Mouse (Mus musculus): ENCODE data around the gene Cd46. TPM values are rescaled to one million over a fixed set of nuclear protein-coding genes. Genes with fewer than 3 reads are reported as not detected.

Cd46 gene
- polyA plus RNA-seq, 1 experiment from 2014 or later, result 1.0 TPM

DNA sequence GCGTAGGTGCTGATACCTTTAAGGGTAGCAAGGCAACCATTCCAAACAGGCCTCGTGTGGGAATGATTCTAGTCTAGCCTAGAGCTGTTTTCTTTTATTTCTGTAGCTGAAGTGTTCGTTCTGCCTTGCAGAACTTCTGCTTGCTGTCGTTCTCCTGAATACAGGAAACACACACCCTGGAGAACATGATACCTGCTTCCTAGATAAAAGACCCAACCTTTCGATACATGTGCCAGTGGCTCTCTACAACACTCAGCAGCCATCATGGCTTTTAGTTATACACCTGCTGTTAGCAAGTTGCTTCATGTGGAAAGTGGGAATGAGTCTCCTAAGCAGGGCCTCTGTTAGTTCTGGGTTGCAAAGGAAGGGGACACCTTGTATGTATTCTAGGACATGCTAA, 97.8 kb downstream of the Cd46 start:
- ATAC-seq (ENCODE audit: extremely low read depth, insufficient number of reproducible peaks, low FRiP score, low TSS enrichment), result no peak
- Histone ChIP-seq H3K4me3 (no peak overlapping the region), H3K9ac (no peak overlapping the region), H3K9me3 (no peaks in the 10 kb centered on the region), H3K27ac (replicated peaks) (no peak overlapping the region), H3K4me1 (peaks cover 23% of the 10 kb centered on the region), H3K27me3 (replicated peaks) (no peaks in the 10 kb centered on the region), H3K4me2 (no peak overlapping the region), H3K36me3 (no peaks in the 10 kb centered on the region)
- 63% methylated on average over 5 of the region's 5 CpGs for WGBS

DNA sequence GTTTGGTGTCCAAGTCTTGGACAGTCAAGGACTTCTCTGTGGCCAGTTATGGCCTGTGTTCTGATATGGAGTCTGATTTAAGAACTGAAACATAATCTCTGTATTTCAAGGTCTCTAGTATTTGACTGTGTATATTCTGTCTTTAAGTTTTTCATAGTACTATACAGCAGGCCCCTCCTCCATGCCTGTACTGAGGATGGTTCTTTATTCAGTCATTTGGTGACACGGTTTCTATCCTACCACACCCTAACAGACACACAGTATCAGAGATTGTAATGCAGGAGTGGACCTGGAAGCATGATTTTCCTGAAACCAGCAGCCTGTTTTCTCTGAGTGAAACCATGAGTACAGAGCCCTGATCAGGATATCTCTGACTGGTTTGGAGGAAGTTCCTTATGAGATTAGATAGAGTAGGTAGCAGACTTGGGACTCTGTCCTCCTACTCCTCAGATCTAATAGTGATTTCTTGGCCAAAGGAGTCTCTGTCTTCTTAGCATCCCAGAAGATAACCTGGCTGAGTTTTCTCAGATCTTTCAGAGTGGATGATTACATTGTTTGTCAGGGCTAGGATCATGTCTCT, 98.5 kb downstream of the Cd46 start:
- 51% methylated on average over 1 of the region's 1 CpGs for WGBS
- Histone ChIP-seq H3K9ac (no peak overlapping the region), H3K4me1 (peaks cover 23% of the 10 kb centered on the region), H3K9me3 (no peaks in the 10 kb centered on the region), H3K36me3 (no peaks in the 10 kb centered on the region), H3K27me3 (replicated peaks) (no peaks in the 10 kb centered on the region), H3K4me2 (no peak overlapping the region), H3K4me3 (no peak overlapping the region), H3K27ac (replicated peaks) (no peak overlapping the region)
- ATAC-seq (ENCODE audit: extremely low read depth, insufficient number of reproducible peaks, low FRiP score, low TSS enrichment), result no peak

DNA sequence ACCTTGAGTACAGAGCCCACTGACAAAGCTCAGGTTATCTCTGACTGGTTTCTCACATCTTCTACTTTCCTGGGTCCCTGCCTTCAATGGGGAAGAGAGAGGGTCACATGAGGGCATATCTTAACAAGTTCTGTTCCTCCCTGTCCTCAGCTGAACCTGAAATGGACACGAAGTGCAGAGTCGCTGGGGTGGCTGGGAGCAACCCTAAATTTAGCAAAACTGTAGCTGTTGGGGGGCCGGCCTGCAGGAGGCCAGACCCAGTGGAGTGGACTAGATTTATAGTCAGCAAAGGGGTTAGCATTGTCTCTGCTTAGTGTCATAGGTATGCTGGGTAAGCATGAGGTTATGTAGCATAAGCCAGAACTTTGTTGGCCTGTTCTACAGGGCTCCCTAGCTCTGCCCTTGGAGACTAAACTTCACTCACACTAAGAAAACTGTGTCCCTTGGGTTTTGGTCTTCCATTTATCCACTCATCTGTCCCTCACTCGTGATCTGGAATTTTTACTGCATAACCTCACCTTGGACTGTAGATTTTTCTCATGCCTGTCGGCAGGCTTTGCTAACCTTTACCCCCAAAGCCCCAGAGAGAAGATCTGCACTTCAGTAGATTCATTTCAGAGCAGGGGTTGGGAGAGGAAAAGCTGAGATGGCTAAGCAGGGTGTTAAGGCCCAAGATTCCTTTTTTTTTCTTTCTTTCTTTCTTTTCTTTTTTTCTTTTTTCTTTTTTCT, 99.3 kb downstream of the Cd46 start:
- ATAC-seq (ENCODE audit: extremely low read depth, insufficient number of reproducible peaks, low FRiP score, low TSS enrichment), result no peak
- Histone ChIP-seq H3K27me3 (replicated peaks) (no peaks in the 10 kb centered on the region), H3K4me1 (peaks cover 23% of the 10 kb centered on the region), H3K36me3 (no peaks in the 10 kb centered on the region), H3K4me3 (no peak overlapping the region), H3K9ac (no peak overlapping the region), H3K27ac (replicated peaks) (no peak overlapping the region), H3K4me2 (no peak overlapping the region), H3K9me3 (no peaks in the 10 kb centered on the region)
- 25% methylated on average over 5 of the region's 5 CpGs for WGBS

DNA sequence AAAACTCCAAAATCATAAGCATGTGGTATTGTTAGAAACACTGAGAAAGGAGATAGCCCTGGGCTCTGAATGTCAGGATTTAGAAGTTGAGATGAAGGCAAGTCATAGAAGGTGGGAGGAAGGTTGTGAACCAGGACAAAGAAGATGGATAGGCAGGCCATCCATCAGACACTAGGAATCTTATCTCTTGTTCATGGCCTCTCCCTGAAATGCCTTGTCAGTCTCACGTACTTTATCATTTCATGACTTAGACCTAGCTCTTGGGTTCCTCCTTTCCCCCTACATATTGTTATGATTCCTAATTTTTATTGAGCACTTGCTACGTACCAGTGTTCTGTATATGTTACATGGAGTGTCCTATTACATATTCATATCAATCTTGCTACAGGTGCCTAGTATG, 100.4 kb downstream of the Cd46 start:
- H3K4me1 ChIP-seq, result peaks cover 23% of the 10 kb centered on the region
- H3K9ac ChIP-seq, result no peak overlapping the region
- no peak for ATAC-seq (ENCODE audit: extremely low read depth, insufficient number of reproducible peaks, low FRiP score, low TSS enrichment)
- no peak overlapping the region for H3K27ac ChIP-seq (replicated peaks)
- H3K36me3 ChIP-seq, result no peaks in the 10 kb centered on the region
- no peak overlapping the region for H3K4me2 ChIP-seq
- H3K4me3 ChIP-seq, result no peak overlapping the region
- 66% methylated on average over 2 of the region's 2 CpGs for WGBS
- H3K9me3 ChIP-seq, result no peaks in the 10 kb centered on the region
- H3K27me3 ChIP-seq (replicated peaks), result no peaks in the 10 kb centered on the region

DNA sequence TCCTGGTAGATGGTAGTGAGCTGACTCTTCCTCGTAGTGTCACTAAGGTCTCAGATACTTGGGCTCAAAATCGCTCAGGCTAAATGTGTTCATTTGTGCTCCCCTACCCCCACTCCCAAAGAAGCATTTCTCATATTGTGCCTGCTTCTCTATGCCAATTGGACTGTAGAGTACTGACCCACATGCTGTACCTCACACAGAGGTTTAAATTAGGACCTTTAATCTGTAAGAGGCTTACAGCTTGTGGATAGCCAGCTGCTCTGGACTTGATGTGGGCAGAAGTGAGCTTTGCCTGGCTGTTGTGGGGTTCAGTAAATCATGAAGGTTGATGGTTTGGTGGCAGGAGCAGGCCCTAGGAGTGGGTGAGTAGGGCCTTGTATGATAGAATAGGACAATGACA, 101.1 kb downstream of the Cd46 start:
- Histone ChIP-seq H3K36me3 (no peaks in the 10 kb centered on the region), H3K27me3 (replicated peaks) (no peaks in the 10 kb centered on the region), H3K4me3 (no peak overlapping the region), H3K27ac (replicated peaks) (no peak overlapping the region), H3K4me1 (peaks cover 23% of the 10 kb centered on the region), H3K4me2 (no peak overlapping the region), H3K9me3 (no peaks in the 10 kb centered on the region), H3K9ac (no peak overlapping the region)
- 74% methylated on average over 2 of the region's 2 CpGs for WGBS
- ATAC-seq (ENCODE audit: extremely low read depth, insufficient number of reproducible peaks, low FRiP score, low TSS enrichment), result no peak

DNA sequence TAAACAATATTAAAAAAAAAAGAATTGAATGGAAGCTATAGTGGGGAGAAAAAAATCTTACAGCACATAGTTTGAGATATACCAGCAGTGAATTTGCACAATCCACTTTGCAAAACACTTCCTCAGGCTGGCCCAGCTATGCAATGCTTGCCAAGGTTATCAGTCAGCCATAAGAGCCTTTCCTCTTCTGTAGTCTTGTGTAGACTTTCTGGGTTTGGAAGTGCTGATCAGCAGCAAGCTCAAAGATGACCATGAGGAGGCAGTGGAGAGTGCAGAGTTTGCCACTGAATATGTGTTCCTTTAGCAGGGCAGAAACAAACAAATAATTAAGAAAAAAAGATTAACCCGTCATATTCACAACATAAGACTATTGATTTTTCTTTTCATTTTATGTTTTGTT, 103.0 kb downstream of the Cd46 start:
- Histone ChIP-seq H3K9me3 (no peaks in the 10 kb centered on the region), H3K4me2 (no peak overlapping the region), H3K36me3 (no peaks in the 10 kb centered on the region), H3K27me3 (replicated peaks) (no peaks in the 10 kb centered on the region), H3K4me1 (peaks cover 25% of the 10 kb centered on the region), H3K27ac (replicated peaks) (no peak overlapping the region), H3K4me3 (no peak overlapping the region), H3K9ac (no peak overlapping the region)
- no peak for ATAC-seq (ENCODE audit: extremely low read depth, insufficient number of reproducible peaks, low FRiP score, low TSS enrichment)
- WGBS, result 73% methylated on average over 1 of the region's 1 CpGs

MicroRNAs encoded within 50 kb of the gene (microRNA counts, 519-probe panel; counts per million panel counts)
- 3,600 counts per million, percentile 71 among the panel's probes with 10 or more counts for microRNA mmu-miR-29b
- 4,742 counts per million, percentile 81 among the panel's probes with 10 or more counts for microRNA mmu-miR-29c

Small RNA genes within 50 kb of the gene (microRNA-seq; reads per million reads assigned to microRNA genes)
- 0.82 reads per million for gene Mir29b-2
- 73.0 reads per million, percentile 51 among the genes with 10 or more reads in this experiment for gene Mir29c

Other genes with a start within 250 kb of the Cd46 start
- gene Cd34, start 153.4 kb downstream of the Cd46 start, polyA plus RNA-seq (2015; fragmentation: Nextera tagmentation; extraction: Ambion mirVana), result 84.7 and 88.1 TPM in 2 replicates
- 58.9 and 62.2 TPM in 2 replicates for gene Cr1l, start 39.3 kb upstream of the Cd46 start, polyA plus RNA-seq (2015; fragmentation: Nextera tagmentation; extraction: Ambion mirVana)
- 0.15 and 0.33 TPM in 2 replicates for gene Cr2, start 84.5 kb upstream of the Cd46 start, polyA plus RNA-seq (2015; fragmentation: Nextera tagmentation; extraction: Ambion mirVana)